Mouse (Mus musculus) MEL (cell line): ENCODE data around the gene Abl1. TPM values are rescaled to one million over a fixed set of nuclear protein-coding genes. Genes with fewer than 3 reads are reported as not detected.
A peak's percentile ranks its signal among the peaks of the same experiment; 100 is the strongest.

Experiments used
- DNase-seq: peaks from one replicate; pipeline ENCODE4 v3.0.0; 2011; ENCODE audit warnings: low read depth, low spot score
- H3K27ac ChIP-seq: 2 replicates; pipeline ENCODE4 v1.5.1; 2012; ENCODE audit warnings: low read depth, mild to moderate bottlenecking, control low read depth, low read length, moderate library complexity; ENCODE audit not compliant: control insufficient read depth
- H3K27me3 ChIP-seq, 2 experiments: fragments of 150-350 bp in 1 of 2; sonication (generic) in 1 of 2; 2 replicates each; pipeline ENCODE4 v1.6.1; 2012; ENCODE audit warnings: low read length in 2 of 2, mild to moderate bottlenecking in 2 of 2, improper control_type of control experiment in 1 of 2, moderate library complexity in 1 of 2; ENCODE audit not compliant: insufficient read depth in 2 of 2, control insufficient read depth in 1 of 2
- H3K36me3 ChIP-seq, 2 experiments: 2 replicates each; pipeline ENCODE4 v1.6.1; 2012 to 2014; ENCODE audit warnings: low read length in 2 of 2, improper control_type of control experiment in 1 of 2, inconsistent platforms in 1 of 2, mild to moderate bottlenecking in 1 of 2; ENCODE audit not compliant: insufficient read depth in 2 of 2, control insufficient read depth in 1 of 2
- H3K4me1 ChIP-seq, 2 experiments: fragments of 150-350 bp in 1 of 2; sonication (generic) in 1 of 2; 2 replicates each; pipeline ENCODE4 v1.6.1; 2012; ENCODE audit warnings: low read length in 2 of 2, improper control_type of control experiment in 1 of 2, mild to moderate bottlenecking in 1 of 2; ENCODE audit not compliant: insufficient read depth in 2 of 2, control insufficient read depth in 1 of 2
- H3K4me3 ChIP-seq, 2 experiments: fragments of 150-350 bp in 1 of 2; sonication (generic) in 1 of 2; 2 replicates each; pipeline ENCODE4 v1.5.1; 2012; ENCODE audit warnings: low read depth in 2 of 2, low read length in 2 of 2, mild to moderate bottlenecking in 2 of 2, moderate library complexity in 2 of 2, control low read depth in 1 of 2, improper control_type of control experiment in 1 of 2; ENCODE audit not compliant: control insufficient read depth in 1 of 2, insufficient read depth in 1 of 2
- H3K79me2 ChIP-seq: 2 replicates; pipeline ENCODE4 v1.6.1; 2012; ENCODE audit warnings: mild to moderate bottlenecking, low read length, moderate library complexity; ENCODE audit not compliant: control insufficient read depth, poor library complexity, insufficient read depth
- H3K9ac ChIP-seq: 2 replicates; pipeline ENCODE4 v1.6.1; 2012; ENCODE audit warnings: low read depth, mild to moderate bottlenecking, control low read depth, low read length, moderate library complexity; ENCODE audit not compliant: control insufficient read depth, poor library complexity, severe bottlenecking
- H3K9me3 ChIP-seq: fragments of 150-350 bp; sonication (generic); replicated peaks from 2 replicates; pipeline ENCODE4 v1.6.1; 2012; ENCODE audit warnings: mild to moderate bottlenecking, low read length, improper control_type of control experiment, moderate library complexity; ENCODE audit not compliant: insufficient read depth
- CHD1 ChIP-seq: IDR thresholded peaks from 2 replicates; pipeline ENCODE4 v1.6.1; 2012; ENCODE audit warnings: low read depth, mild to moderate bottlenecking, inconsistent platforms, low read length, improper control_type of control experiment
- CTCF ChIP-seq, 3 experiments: IDR thresholded peaks in 2 of 3; conservative IDR thresholded peaks in 1 of 3; 2 replicates each; pipeline ENCODE4 v1.5.1; 2011 to 2012; ENCODE audit warnings: low read length in 3 of 3, low read depth in 2 of 3, mild to moderate bottlenecking in 2 of 3, improper control_type of control experiment in 1 of 3, inconsistent platforms in 1 of 3, mixed read lengths in 1 of 3, moderate library complexity in 1 of 3; ENCODE audit not compliant: control insufficient read depth in 1 of 3, insufficient read depth in 1 of 3, poor library complexity in 1 of 3, severe bottlenecking in 1 of 3
- E2F4 ChIP-seq: IDR thresholded peaks from 2 replicates; pipeline ENCODE4 v1.6.1; 2011; ENCODE audit warnings: low read depth, low read length, improper control_type of control experiment, borderline replicate concordance
- EP300 ChIP-seq, 2 experiments: IDR thresholded peaks; 2 replicates each; pipeline ENCODE4 v1.6.1; 2011; ENCODE audit warnings: improper control_type of control experiment in 2 of 2, low read length in 2 of 2, low read depth in 1 of 2, mild to moderate bottlenecking in 1 of 2
- GABPA ChIP-seq: IDR thresholded peaks from 2 replicates; pipeline ENCODE4 v1.6.1; 2012; ENCODE audit warnings: low read depth, mild to moderate bottlenecking, inconsistent platforms, low read length, improper control_type of control experiment, moderate library complexity
- GATA1 ChIP-seq: IDR thresholded peaks from 2 replicates; pipeline ENCODE4 v1.6.1; 2011; ENCODE audit warnings: low read depth, low read length, improper control_type of control experiment
- HCFC1 ChIP-seq: IDR thresholded peaks from 2 replicates; pipeline ENCODE4 v1.6.1; 2012; ENCODE audit warnings: low read depth, mild to moderate bottlenecking, inconsistent platforms, low read length, improper control_type of control experiment, moderate library complexity
- KAT2A ChIP-seq: conservative IDR thresholded peaks from 2 replicates; pipeline ENCODE4 v1.6.1; 2012; ENCODE audit warnings: low read depth, low read length, improper control_type of control experiment, inconsistent platforms
- MAFK ChIP-seq: IDR thresholded peaks from 2 replicates; pipeline ENCODE4 v1.6.1; 2011; ENCODE audit warnings: low read depth, mild to moderate bottlenecking, low read length, improper control_type of control experiment, borderline replicate concordance
- MAX ChIP-seq: IDR thresholded peaks from 2 replicates; pipeline ENCODE4 v1.6.1; 2011; ENCODE audit warnings: low read length, improper control_type of control experiment
- MAZ ChIP-seq: IDR thresholded peaks from 2 replicates; pipeline ENCODE4 v1.6.1; 2012; ENCODE audit warnings: low read depth, mild to moderate bottlenecking, inconsistent platforms, low read length, improper control_type of control experiment
- MXI1 ChIP-seq: IDR thresholded peaks from 2 replicates; pipeline ENCODE4 v1.6.1; 2011; ENCODE audit warnings: mild to moderate bottlenecking, low read depth, low read length, improper control_type of control experiment
- MYC ChIP-seq: IDR thresholded peaks from 2 replicates; pipeline ENCODE4 v1.6.1; 2011; ENCODE audit warnings: low read depth, mild to moderate bottlenecking, low read length, improper control_type of control experiment, moderate library complexity
- NELFE ChIP-seq: IDR thresholded peaks from 2 replicates; pipeline ENCODE4 v1.6.1; 2011; ENCODE audit warnings: low read depth, low read length, improper control_type of control experiment
- NRF1 ChIP-seq: IDR thresholded peaks from 2 replicates; pipeline ENCODE4 v1.6.1; 2014; ENCODE audit warnings: low read depth, mild to moderate bottlenecking, inconsistent platforms, low read length, improper control_type of control experiment, moderate library complexity; ENCODE audit not compliant: poor library complexity, insufficient read depth, severe bottlenecking
- POLR2A ChIP-seq, 2 experiments: IDR thresholded peaks; 2 replicates each; pipeline ENCODE4 v1.6.1; 2011 to 2012; ENCODE audit warnings: low read length in 2 of 2, mild to moderate bottlenecking in 2 of 2, control low read depth in 1 of 2, improper control_type of control experiment in 1 of 2, low read depth in 1 of 2, moderate library complexity in 1 of 2; ENCODE audit not compliant: control insufficient read depth in 1 of 2, insufficient read depth in 1 of 2, poor library complexity in 1 of 2
- POLR2AphosphoS2 ChIP-seq: IDR thresholded peaks from 2 replicates; pipeline ENCODE4 v1.6.1; 2011; ENCODE audit warnings: low read length, improper control_type of control experiment
- POLR2AphosphoS5 ChIP-seq: IDR thresholded peaks from 2 replicates; pipeline ENCODE4 v1.6.1; 2012; ENCODE audit warnings: low read depth, borderline replicate concordance, mild to moderate bottlenecking, inconsistent platforms, low read length, moderate library complexity, mixed read lengths
- RAD21 ChIP-seq: IDR thresholded peaks from 2 replicates; pipeline ENCODE4 v1.6.1; 2011; ENCODE audit warnings: mild to moderate bottlenecking, low read depth, low read length, improper control_type of control experiment
- RCOR1 ChIP-seq: IDR thresholded peaks from 2 replicates; pipeline ENCODE4 v1.6.1; 2012; ENCODE audit warnings: low read depth, mild to moderate bottlenecking, inconsistent platforms, low read length, improper control_type of control experiment
- SIN3A ChIP-seq: IDR thresholded peaks from 2 replicates; pipeline ENCODE4 v1.6.1; 2012; ENCODE audit warnings: low read length, improper control_type of control experiment, inconsistent platforms
- SMC3 ChIP-seq: IDR thresholded peaks from 2 replicates; pipeline ENCODE4 v1.6.1; 2011; ENCODE audit warnings: low read depth, low read length, improper control_type of control experiment
- TAL1 ChIP-seq: IDR thresholded peaks from 2 replicates; pipeline ENCODE4 v1.6.1; 2012; ENCODE audit warnings: mild to moderate bottlenecking, inconsistent platforms, low read length, moderate library complexity, mixed read lengths
- TBP ChIP-seq: IDR thresholded peaks from 2 replicates; pipeline ENCODE4 v1.8.0; 2011; ENCODE audit warnings: low read depth, low read length, improper control_type of control experiment
- TCF12 ChIP-seq: IDR thresholded peaks from 2 replicates; pipeline ENCODE4 v1.6.1; 2014; ENCODE audit warnings: low read depth, mild to moderate bottlenecking, inconsistent platforms, low read length, improper control_type of control experiment, moderate library complexity
- USF1 ChIP-seq: IDR thresholded peaks from 2 replicates; pipeline ENCODE4 v1.6.1; 2014; ENCODE audit warnings: low read depth, mild to moderate bottlenecking, inconsistent platforms, low read length, improper control_type of control experiment, moderate library complexity
- USF2 ChIP-seq, 2 experiments: IDR thresholded peaks; 2 replicates each; pipeline ENCODE4 v1.6.1; 2011 to 2012; ENCODE audit warnings: improper control_type of control experiment in 2 of 2, low read length in 2 of 2, borderline replicate concordance in 1 of 2, inconsistent platforms in 1 of 2, low read depth in 1 of 2, mild to moderate bottlenecking in 1 of 2; ENCODE audit not compliant: insufficient read depth in 1 of 2
- ZMIZ1 ChIP-seq: IDR thresholded peaks from 2 replicates; pipeline ENCODE4 v1.6.1; 2012; ENCODE audit warnings: low read depth, mild to moderate bottlenecking, inconsistent platforms, low read length, improper control_type of control experiment, moderate library complexity
- polyA plus RNA-seq, 2 experiments: library from polyadenylated mRNA; stranded (reverse) in 1 of 2; unstranded in 1 of 2; fragments of >175 nt in 1 of 2; fragments of >200 nt in 1 of 2; gene quantifications; 2 replicates each; pipeline versions ENCODE4 v1.2.1 to v1.2.4; 2012; ENCODE audit warnings: low replicate concordance in 2 of 2, low read depth in 1 of 2; ENCODE audit not compliant: insufficient read length in 2 of 2, insufficient read depth in 1 of 2, missing spikeins in 1 of 2
- total RNA-seq: library from RNA; depleted of rRNA; stranded (reverse); fragments of 300-350 nt; gene quantifications from 2 replicates; pipeline ENCODE4 v1.2.3, GENCODE M21; 2012

Abl1 gene
- total and polyA plus RNA-seq, 3 experiments: 21.3 to 47.1 TPM; not detected in 1

- H3K79me2 ChIP-seq: peaks cover 14% of the 10 kb centered on the region
- H3K36me3 ChIP-seq: peaks cover 0 to 9% of the 10 kb centered on the region in 2 experiments; a peak in 2 of 4 replicates
- no peak for TF ChIP-seq CHD1
- peak; percentile 58 for TF ChIP-seq RAD21
- TF ChIP-seq TBP: no peak
- peak; percentile 53 for TF ChIP-seq SMC3
- no peak for TF ChIP-seq ZMIZ1
- no peak for TF ChIP-seq POLR2AphosphoS5
- no peak for TF ChIP-seq TCF12
- TF ChIP-seq CTCF (IDR thresholded peaks at IDR 0.05 in 2 of 3, conservative IDR thresholded peaks at IDR 0.05 in 1 of 3; ENCODE audit: control insufficient read depth in 1 of 3, insufficient read depth in 1 of 3, low read depth in 2 of 3, low read length in 3 of 3, poor library complexity in 1 of 3, severe bottlenecking in 1 of 3): peak; percentile 31 to 62 (median 62); a peak in 5 of 6 replicates
- no peak for TF ChIP-seq USF1
- TF ChIP-seq MAFK: no peak
- peaks cover 5 to 13% of the 10 kb centered on the region in 2 experiments for H3K4me1 ChIP-seq
- no peak for DNase-seq
- H3K9me3 ChIP-seq: no peaks in the 10 kb centered on the region
- H3K27ac ChIP-seq: no peak overlapping the region
- H3K9ac ChIP-seq: no peak overlapping the region
- H3K4me3 ChIP-seq: no peak overlapping the region
- no peaks in the 10 kb centered on the region for H3K27me3 ChIP-seq
Observed at GRCm38 (mm10) chr2:31667332-31667731, 20.8 kb upstream of the Abl1 start.

GRCm38 (mm10) chr2:31670551-31671035, 17.6 kb upstream of the Abl1 start, which contains the start of gene Exosc2:
Gene Exosc2, plus strand, starts transcription at chr2:31670715.
- DNase-seq: peak; percentile 98
- H3K4me3 ChIP-seq: peak within 1 kb of the TSS; percentile 74 to 83
- H3K9ac ChIP-seq: peak within 1 kb of the TSS; percentile 90
- no peaks in the 10 kb centered on the region for H3K9me3 ChIP-seq
- TF ChIP-seq MAX (peak; percentile 95), E2F4 (peak; percentile 94), USF2 (IDR thresholded peaks at IDR 0.05; ENCODE audit: borderline replicate concordance in 1 of 2, insufficient read depth in 1 of 2, low read depth in 1 of 2, low read length in 2 of 2) (no peak), TBP (peak; percentile 95), TAL1 (no peak), USF1 (peak; percentile 49; the same call in 1 of the 2 replicates), EP300 (IDR thresholded peaks at IDR 0.05; ENCODE audit: low read depth in 1 of 2, low read length in 2 of 2) (no peak), MAFK (no peak), SIN3A (peak; percentile 93), CHD1 (no peak), MYC (peak; percentile 86), ZMIZ1 (no peak), TCF12 (peak; percentile 33; the same call in 1 of the 2 replicates), NELFE (peak; percentile 97), POLR2AphosphoS2 (peak; percentile 78; the same call in 1 of the 2 replicates), GABPA (no peak), MAZ (no peak), MXI1 (peak; percentile 98), HCFC1 (peak; percentile 97), NRF1 (peak; percentile 96), RCOR1 (peak; percentile 81), KAT2A (peak; percentile 75), GATA1 (peak; percentile 39; the same call in 1 of the 2 replicates), POLR2A (IDR thresholded peaks at IDR 0.05; ENCODE audit: control insufficient read depth in 1 of 2, insufficient read depth in 1 of 2, low read depth in 1 of 2, low read length in 2 of 2, poor library complexity in 1 of 2) (peak; percentile 65 to 98)
- H3K79me2 ChIP-seq: peaks cover 30% of the 10 kb centered on the region
- peaks cover 8 to 19% of the 10 kb centered on the region in 2 experiments for H3K36me3 ChIP-seq
- no peaks in the 10 kb centered on the region for H3K27me3 ChIP-seq
- peaks cover 7 to 19% of the 10 kb centered on the region in 2 experiments for H3K4me1 ChIP-seq
- H3K27ac ChIP-seq: peak within 1 kb of the TSS; percentile 72
